Mouse (Mus musculus) limb, embryonic 13.5 days (tissue): ENCODE results near the gene Gm45713. TPM values are rescaled to one million over a fixed set of nuclear protein-coding genes. Genes with fewer than 3 reads are reported as not detected.
"Not testable (repeated sequence)": the region's sequence is repeated elsewhere in the genome, so short reads cannot be mapped to it uniquely, and the experiment has no call there.

Experiments
- ATAC-seq: fragments of 200-750 bp; cut with Nextera tagmentation; 2 replicates; pipeline ENCODE4 v1.8.0; 2017; ENCODE audit warnings: low read depth, moderate number of reproducible peaks, moderate TSS enrichment; ENCODE audit not compliant: low FRiP score
- H3K27ac ChIP-seq: fragments of 300-500 bp; sonication (generic); 2 replicates; pipeline ENCODE4 v1.5.1; 2015; ENCODE audit warnings: inconsistent platforms, mild to moderate bottlenecking, moderate library complexity
- H3K27me3 ChIP-seq: fragments of 300-500 bp; sonication (generic); 2 replicates; pipeline ENCODE4 v1.6.1; 2015; ENCODE audit warnings: mild to moderate bottlenecking, inconsistent platforms
- H3K36me3 ChIP-seq: fragments of 300-500 bp; sonication (generic); 2 replicates; pipeline ENCODE4 v1.6.1; 2015; ENCODE audit warnings: inconsistent platforms, mild to moderate bottlenecking, moderate library complexity
- H3K4me1 ChIP-seq: fragments of 300-500 bp; sonication (generic); 2 replicates; pipeline ENCODE4 v1.6.1; 2015; ENCODE audit warnings: inconsistent platforms
- H3K4me2 ChIP-seq: fragments of 300-500 bp; sonication (generic); replicated peaks from 2 replicates; pipeline ENCODE4 v1.6.1; 2015; ENCODE audit warnings: inconsistent platforms, mild to moderate bottlenecking, moderate library complexity
- H3K4me3 ChIP-seq: fragments of 300-500 bp; sonication (generic); 2 replicates; pipeline ENCODE4 v1.5.1; 2015; ENCODE audit warnings: moderate library complexity, mild to moderate bottlenecking, inconsistent platforms
- H3K9ac ChIP-seq: fragments of 300-500 bp; sonication (generic); 2 replicates; pipeline ENCODE4 v1.6.1; 2015; ENCODE audit warnings: mild to moderate bottlenecking, inconsistent platforms
- H3K9me3 ChIP-seq: fragments of 300-500 bp; sonication (generic); 2 replicates; pipeline ENCODE4 v1.6.1; 2016; ENCODE audit warnings: inconsistent platforms
- WGBS: fragments of 180-500 bp; shearing (Covaris S2); methylation state at CpG from one replicate; pipeline ENCODE4 v1.1.7; 2015; 5-methylcytosine and 5-hydroxymethylcytosine counted together
- polyA plus RNA-seq: library from polyadenylated mRNA; unstranded; fragments of >200 nt; fragmentation: Nextera tagmentation; extraction: Ambion mirVana; gene quantifications from 2 replicates; pipeline ENCODE4 v1.2.1, GENCODE M21; 2015

The Gm45713 gene
- polyA plus RNA-seq, 1 experiment from 2014 or later = 0.75 TPM

DNA sequence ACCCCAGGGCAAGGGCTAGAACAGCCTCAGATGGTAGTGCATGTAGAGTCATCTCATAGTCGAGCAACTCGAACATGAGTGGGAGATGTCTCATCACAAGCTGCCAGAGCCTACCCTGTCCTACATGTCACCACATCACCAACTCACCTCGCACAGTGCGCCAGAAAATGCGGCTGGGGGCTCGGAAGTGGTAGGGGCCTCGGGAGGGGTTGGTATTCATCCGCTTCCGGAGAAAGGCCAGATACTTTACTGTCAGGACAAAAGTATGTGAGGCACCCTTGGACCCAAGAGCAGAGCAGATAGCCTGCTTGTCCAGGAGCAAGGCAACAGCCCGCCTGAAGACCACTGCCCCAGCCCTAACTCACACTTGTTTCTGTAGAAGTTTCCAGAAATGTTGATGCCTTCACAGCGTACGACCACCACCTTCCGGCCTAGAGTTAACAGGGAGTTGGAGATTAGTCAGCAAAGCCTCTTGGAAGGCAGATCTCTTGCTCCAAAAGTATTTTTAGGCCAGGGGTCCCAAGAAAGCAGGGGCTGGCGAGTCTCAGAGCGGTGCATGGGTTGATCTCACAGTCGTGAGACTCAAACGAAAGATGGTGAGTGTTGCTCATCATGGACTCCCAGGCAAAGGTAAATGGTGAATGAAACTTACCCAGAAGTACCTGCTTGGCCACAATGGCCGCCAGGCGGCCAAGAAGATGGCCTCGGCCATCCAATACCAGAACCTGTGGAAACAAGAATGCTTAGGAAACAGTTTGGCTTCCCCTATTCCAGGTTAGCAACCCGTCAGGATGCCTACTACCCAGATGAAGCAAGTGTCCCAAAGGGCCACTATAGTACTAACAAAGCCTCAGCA is 9.0 kb downstream of the Gm45713 start:
- peaks cover 53% of the 10 kb centered on the region for H3K4me1 ChIP-seq
- peaks cover 41% of the 10 kb centered on the region for H3K36me3 ChIP-seq
- no peaks in the 10 kb centered on the region for H3K9me3 ChIP-seq
- ATAC-seq = no peak
- H3K4me3 ChIP-seq = peak overlapping the region; percentile 68
- peak overlapping the region; percentile 94 for H3K4me2 ChIP-seq
- WGBS = 39% methylated on average over 21 of the region's 21 CpGs
- peak overlapping the region; percentile 92 for H3K27ac ChIP-seq
- no peaks in the 10 kb centered on the region for H3K27me3 ChIP-seq
- H3K9ac ChIP-seq = peak overlapping the region; percentile 100

DNA sequence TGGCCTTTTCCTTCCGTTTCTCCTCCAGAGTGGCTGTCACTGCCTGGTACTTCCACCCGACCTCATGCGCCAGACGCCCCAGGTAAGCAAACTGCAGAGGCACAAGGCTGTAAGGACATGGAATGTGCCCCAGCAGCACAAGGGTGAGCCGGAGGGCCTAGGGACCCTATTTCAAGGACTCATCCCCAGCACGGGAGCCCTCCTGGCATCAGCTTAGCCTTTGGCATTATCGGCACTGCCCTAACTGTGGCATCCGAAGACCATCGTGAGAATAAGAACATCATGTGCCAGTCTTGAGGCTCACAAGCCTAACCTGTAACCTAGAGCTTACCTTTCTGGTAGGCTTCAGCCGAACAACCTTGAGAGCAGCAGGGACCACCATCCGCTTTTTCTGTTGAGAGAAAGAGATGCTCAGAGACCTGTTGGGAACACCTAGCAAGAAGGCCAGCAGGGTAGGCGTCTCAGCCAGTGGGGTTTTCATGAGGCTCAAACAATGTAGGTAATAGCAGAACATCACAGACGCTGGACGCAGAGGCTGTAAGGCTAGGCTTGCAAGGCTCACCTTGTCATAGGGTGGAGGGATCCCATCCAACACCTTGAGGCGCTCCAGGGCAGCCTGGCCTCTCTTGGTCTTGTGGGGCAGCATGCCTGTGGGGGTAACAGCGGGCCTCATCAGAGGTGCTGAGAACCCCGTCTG is 9.7 kb downstream of the Gm45713 start:
- Histone ChIP-seq H3K36me3 (peaks cover 49% of the 10 kb centered on the region), H3K4me3 (peak overlapping the region; percentile 68)

DNA sequence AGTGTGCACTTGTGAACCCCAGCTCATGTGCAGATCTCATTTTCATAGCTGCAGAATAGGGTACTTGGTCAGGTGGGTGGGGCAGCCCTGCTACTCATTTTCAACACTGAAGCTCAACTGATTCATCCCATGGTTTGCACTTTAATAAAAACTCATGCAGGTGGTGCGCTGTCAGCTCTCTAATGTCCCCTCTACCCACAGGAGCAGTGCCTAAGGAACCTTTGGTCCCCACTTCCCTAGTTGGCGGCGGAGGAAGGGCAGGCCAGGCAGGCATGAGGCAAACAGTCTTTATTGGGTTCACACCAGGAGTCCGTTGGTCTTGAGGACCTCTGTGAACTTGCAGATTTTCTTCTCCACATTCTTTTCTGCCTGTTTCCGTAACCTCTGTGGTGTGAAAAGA is 10.4 kb downstream of the Gm45713 start:
- peak overlapping the region; percentile 100 for H3K9ac ChIP-seq
- peaks cover 62% of the 10 kb centered on the region for H3K4me1 ChIP-seq
- H3K36me3 ChIP-seq = peaks cover 55% of the 10 kb centered on the region
- not testable (repeated sequence) for ATAC-seq, H3K9me3 ChIP-seq, H3K27me3 ChIP-seq, H3K4me3 ChIP-seq
- WGBS = 61% methylated on average over 5 of the region's 5 CpGs
- H3K27ac ChIP-seq = peak overlapping the region; percentile 92; the same call in 1 of the 2 replicates
- H3K4me2 ChIP-seq = peak overlapping the region; percentile 94

More for the DNA sequence above, 9.7 kb downstream of the Gm45713 start:
- Histone ChIP-seq H3K4me1 (peaks cover 61% of the 10 kb centered on the region), H3K4me2 (peak overlapping the region; percentile 94), H3K27ac (peak overlapping the region; percentile 92), H3K27me3 (no peaks in the 10 kb centered on the region), H3K9ac (peak overlapping the region; percentile 100), H3K9me3 (no peaks in the 10 kb centered on the region)
- WGBS = 74% methylated on average over 17 of the region's 17 CpGs
- ATAC-seq = no peak

DNA sequence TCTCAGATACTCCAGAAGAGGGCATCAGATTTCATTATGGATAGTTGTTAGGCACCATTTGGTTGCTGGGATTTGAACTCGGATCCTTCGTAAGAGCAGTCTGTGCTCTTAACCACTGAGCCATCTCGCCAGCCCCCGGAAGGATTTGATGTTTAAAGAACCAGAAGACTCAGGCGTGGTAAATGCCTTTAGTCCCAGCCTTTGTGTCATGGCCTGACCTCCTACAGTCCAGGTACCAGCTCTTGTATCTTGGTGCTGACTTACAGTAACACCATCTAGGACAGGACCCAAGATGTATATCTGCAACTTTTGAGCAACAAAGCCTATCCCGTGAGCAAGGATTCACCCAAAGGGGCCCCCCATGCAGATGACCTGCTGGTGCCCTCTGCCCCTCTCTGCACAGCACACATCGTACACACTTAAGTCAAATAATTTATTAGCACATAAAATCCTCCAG is 10.9 kb downstream of the Gm45713 start:
- Histone ChIP-seq H3K27ac (peak overlapping the region; percentile 92; the same call in 1 of the 2 replicates), H3K4me2 (peak overlapping the region; percentile 94), H3K9me3 (no peaks in the 10 kb centered on the region), H3K4me3 (peak overlapping the region; percentile 98; the same call in 1 of the 2 replicates), H3K9ac (peak overlapping the region; percentile 39; the same call in 1 of the 2 replicates), H3K27me3 (no peaks in the 10 kb centered on the region), H3K4me1 (peaks cover 62% of the 10 kb centered on the region), H3K36me3 (peaks cover 60% of the 10 kb centered on the region)
- no peak for ATAC-seq
- 12% methylated on average over 7 of the region's 7 CpGs for WGBS

DNA sequence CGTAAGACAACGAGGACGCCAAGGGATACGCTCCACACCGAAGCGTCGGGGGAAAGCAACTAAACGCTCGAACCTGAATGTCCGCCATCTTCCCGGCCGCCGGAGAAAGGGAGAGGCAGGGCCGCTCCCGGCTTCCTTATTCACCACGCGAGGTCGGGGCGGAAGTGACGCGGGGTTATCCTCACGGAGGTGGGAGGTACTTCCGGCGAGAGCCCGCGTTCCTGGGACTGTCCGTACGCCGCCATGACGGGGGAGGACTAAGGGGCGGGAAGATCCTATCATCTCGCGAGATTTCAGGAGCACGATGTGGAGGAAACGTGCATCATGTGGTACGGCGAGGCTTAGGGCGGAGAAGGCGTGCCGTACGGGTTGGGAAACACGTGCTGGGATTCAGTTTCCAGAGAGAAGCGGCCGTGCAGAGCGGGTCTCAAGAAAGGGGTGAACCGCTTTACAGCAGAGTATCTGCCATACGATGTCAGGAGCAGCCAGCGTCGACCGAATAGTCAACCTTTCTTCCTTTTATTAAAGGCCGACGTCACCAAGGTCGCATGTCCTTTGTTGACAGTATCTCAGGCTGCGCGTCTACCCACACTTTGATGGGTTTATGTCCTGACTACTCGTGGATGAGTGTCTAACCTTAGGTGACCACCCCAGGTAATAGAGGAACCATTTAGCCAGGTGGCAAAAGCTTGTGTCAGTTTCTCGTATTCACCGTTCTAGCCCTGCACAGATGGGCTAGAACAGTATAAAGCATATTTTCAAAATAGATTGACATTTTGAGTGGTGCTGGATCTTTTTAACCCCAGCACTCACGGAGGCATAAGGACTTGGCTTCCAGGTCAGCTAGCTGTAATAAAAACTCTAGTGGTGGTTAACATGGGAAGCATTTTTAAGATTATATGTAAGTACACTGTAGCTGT is 11.5 kb downstream of the Gm45713 start, which contains the start of gene Rps11:
Rps11 (minus strand) TSS at position 216 of the 920 bp plus-strand sequence.
- under 1% methylated on average over 59 of the region's 59 CpGs for WGBS
- H3K4me3 ChIP-seq = peak within 1 kb of the TSS; percentile 98
- H3K36me3 ChIP-seq = peaks cover 67% of the 10 kb centered on the region
- H3K9me3 ChIP-seq = no peaks in the 10 kb centered on the region
- H3K4me2 ChIP-seq = peak within 1 kb of the TSS; percentile 94
- peak within 1 kb of the TSS; percentile 98 for H3K9ac ChIP-seq
- peak within 1 kb of the TSS; percentile 92 for H3K27ac ChIP-seq
- peak; percentile 79 for ATAC-seq
- no peaks in the 10 kb centered on the region for H3K27me3 ChIP-seq
- peaks cover 57% of the 10 kb centered on the region for H3K4me1 ChIP-seq

DNA sequence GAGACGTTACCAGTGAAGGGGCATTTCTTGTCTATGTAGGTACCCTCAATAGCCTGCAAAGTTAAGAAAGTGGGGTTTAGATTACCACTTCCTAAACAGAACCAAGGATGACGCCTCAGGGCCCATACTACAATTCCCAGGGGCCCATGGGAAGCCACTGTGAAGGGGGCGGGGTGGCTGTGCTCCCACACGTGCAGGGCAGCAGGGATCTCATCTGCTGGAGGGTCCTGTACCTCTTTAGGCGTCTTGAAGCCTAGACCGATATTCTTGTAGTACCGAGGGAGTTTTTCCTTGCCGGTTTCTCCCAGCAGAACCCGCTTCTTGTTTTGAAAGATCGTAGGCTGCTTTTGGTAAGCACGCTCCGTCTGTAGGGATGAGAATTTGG is 12.9 kb downstream of the Gm45713 start:
- H3K9me3 ChIP-seq = no peaks in the 10 kb centered on the region
- ATAC-seq = no peak
- 17% methylated on average over 12 of the region's 12 CpGs for WGBS
- H3K4me2 ChIP-seq = peak overlapping the region; percentile 94
- peaks cover 53% of the 10 kb centered on the region for H3K4me1 ChIP-seq
- no peaks in the 10 kb centered on the region for H3K27me3 ChIP-seq
- H3K27ac ChIP-seq = peak overlapping the region; percentile 86
- peak overlapping the region; percentile 98 for H3K9ac ChIP-seq
- H3K36me3 ChIP-seq = peaks cover 78% of the 10 kb centered on the region
- H3K4me3 ChIP-seq = peak overlapping the region; percentile 98

DNA sequence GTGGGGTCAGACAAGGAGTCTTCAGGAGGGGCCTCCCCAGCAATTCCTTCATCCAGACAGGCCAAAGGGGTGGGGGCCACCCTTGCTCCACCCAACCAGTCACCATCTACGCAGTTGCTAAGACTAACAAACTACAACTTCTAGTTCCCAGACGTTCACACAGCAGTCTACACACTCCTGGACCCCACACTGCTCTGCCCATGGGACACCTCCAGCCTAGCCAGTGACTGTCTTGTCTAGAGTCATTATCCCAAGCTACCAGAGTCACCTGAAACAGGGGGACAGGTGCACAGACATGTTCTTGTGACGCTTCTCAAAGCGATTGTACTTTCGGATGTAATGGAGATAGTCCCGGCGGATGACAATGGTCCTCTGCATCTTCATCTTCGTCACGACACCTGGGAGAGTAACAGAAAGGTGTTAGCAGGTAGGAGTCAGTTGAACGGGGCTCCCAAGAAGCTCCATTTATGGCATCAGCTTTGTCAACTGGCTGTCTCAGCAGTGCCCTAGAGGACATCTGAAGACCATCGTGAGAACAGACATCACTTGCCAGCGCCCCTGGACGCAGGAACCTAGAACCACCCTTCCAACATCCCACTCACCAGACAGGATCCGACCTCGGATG is 13.4 kb downstream of the Gm45713 start:
- ATAC-seq = no peak
- Histone ChIP-seq H3K27me3 (no peaks in the 10 kb centered on the region), H3K9me3 (no peaks in the 10 kb centered on the region), H3K9ac (peak overlapping the region; percentile 98), H3K27ac (peak overlapping the region; percentile 86; the same call in 1 of the 2 replicates), H3K36me3 (peaks cover 83% of the 10 kb centered on the region), H3K4me1 (peaks cover 53% of the 10 kb centered on the region), H3K4me3 (peak overlapping the region; percentile 98), H3K4me2 (peak overlapping the region; percentile 94)
- 83% methylated on average over 15 of the region's 15 CpGs for WGBS

DNA sequence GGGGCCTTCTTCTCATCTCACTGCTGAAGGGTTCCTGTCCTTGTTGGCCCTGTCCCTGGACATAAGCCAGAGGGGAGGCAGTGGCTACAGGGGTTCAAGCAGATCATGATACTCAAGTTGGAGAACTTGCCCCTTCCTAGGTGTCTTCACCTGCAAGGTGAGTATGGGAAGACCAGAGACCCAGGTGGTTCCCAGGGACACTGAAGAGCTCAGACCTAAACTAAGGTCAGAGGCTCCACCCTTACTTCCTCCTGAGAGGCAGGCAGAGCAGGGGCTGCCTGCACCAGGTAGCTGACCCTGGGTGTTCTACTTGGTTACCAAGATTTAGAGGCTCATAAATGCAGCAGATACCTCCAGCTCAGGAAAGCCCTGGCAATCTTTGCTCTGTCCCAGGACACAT is 14.1 kb downstream of the Gm45713 start:
- Histone ChIP-seq H3K27ac (no peak overlapping the region), H3K9ac (0 out of 2 replicates have a peak overlapping the region, but pooled peaks have one; percentile 26), H3K4me2 (peak overlapping the region; percentile 94; the same call in 1 of the 2 replicates), H3K9me3 (no peaks in the 10 kb centered on the region), H3K4me1 (peaks cover 46% of the 10 kb centered on the region), H3K27me3 (no peaks in the 10 kb centered on the region), H3K4me3 (peak overlapping the region; percentile 7; the same call in 1 of the 2 replicates), H3K36me3 (peaks cover 80% of the 10 kb centered on the region)
- no peak for ATAC-seq

DNA sequence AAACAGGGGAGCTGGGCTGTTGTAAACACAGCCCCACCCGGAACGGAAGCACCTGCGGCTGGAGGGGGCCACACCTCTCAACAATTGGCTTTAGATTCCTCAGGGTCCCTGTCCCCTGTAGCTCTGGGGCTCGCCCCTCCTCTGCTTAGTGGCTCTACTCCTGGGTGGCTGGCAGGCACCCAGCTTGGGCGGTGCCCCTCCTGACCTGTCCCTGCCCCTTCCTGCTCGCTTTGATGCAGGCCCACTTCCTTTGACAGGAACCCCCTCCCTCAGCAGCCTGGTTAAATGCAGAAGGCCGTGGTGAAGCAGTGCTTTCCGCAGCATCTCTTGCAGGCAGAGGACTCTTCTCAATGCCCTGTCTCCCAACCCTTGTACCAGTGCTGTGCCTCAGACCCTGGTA is 14.6 kb downstream of the Gm45713 start:
- ATAC-seq = no peak
- H3K4me2 ChIP-seq = peak overlapping the region; percentile 94; the same call in 1 of the 2 replicates
- H3K27ac ChIP-seq = no peak overlapping the region

DNA sequence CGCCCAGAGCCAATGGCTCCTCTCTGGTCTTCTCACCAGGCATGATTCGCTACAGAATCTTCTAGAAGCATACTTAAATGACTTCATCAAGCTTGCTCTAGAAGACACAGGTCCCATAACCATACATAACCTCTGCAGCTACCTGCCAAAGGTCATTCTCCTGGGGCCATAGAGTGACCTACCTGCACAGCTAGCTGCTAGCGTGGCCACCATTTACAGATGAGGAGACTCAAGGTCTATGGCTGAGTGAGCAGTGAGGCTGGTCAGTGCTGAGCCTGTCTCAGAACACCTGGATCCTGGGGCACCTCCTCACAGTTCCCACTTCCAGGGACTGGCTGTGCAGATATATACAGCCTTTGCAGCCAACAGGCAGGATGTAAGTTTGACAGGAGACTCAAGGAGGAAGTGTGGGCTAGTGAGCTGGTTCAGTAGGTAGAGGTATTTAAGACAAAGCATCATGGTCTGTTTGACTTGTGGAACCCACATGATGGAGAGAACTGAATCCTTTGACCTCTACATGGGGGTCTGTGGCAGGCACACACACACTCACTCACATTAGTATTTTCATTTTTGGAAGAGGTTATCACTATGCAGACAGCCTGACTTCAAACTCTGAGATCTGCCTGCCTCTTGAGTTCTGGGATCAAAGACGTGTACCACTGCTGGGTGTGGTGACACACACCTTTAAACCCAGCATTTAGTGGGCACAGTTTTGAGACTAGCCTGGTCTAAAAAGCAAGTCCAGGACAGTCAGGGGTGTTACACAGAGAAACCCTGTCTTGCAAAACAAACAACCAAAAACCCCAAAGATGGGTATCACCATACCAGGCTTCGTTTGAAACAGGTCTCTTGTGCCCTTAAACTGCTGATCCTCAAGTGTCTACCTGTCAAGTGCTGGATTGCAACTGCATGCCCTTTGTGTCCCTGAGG is 16.0 kb downstream of the Gm45713 start:
- peaks cover 27% of the 10 kb centered on the region for H3K4me1 ChIP-seq
- no peak overlapping the region for H3K4me3 ChIP-seq
- H3K27me3 ChIP-seq = no peaks in the 10 kb centered on the region
- WGBS = 79% methylated on average over 5 of the region's 5 CpGs
- no peak overlapping the region for H3K27ac ChIP-seq
- no peak overlapping the region for H3K4me2 ChIP-seq
- no peaks in the 10 kb centered on the region for H3K9me3 ChIP-seq
- no peak for ATAC-seq
- peaks cover 61% of the 10 kb centered on the region for H3K36me3 ChIP-seq
- no peak overlapping the region for H3K9ac ChIP-seq

More for the DNA sequence above, 14.6 kb downstream of the Gm45713 start:
- WGBS = 61% methylated on average over 8 of the region's 8 CpGs
- H3K36me3 ChIP-seq = peaks cover 75% of the 10 kb centered on the region
- H3K4me3 ChIP-seq = peak overlapping the region; percentile 7; the same call in 1 of the 2 replicates
- H3K9ac ChIP-seq = peak overlapping the region; percentile 31; the same call in 1 of the 2 replicates
- no peaks in the 10 kb centered on the region for H3K27me3 ChIP-seq
- H3K9me3 ChIP-seq = no peaks in the 10 kb centered on the region
- H3K4me1 ChIP-seq = peaks cover 40% of the 10 kb centered on the region
